Mouse (Mus musculus): Measurements from ENCODE around the gene Ehd1. TPM values are rescaled to one million over a fixed set of nuclear protein-coding genes. Genes with fewer than 3 reads are reported as not detected.

Ehd1 gene
- total and polyA plus RNA-seq, 3 experiments, result 65.9 to 105 TPM; not detected in 1

DNA sequence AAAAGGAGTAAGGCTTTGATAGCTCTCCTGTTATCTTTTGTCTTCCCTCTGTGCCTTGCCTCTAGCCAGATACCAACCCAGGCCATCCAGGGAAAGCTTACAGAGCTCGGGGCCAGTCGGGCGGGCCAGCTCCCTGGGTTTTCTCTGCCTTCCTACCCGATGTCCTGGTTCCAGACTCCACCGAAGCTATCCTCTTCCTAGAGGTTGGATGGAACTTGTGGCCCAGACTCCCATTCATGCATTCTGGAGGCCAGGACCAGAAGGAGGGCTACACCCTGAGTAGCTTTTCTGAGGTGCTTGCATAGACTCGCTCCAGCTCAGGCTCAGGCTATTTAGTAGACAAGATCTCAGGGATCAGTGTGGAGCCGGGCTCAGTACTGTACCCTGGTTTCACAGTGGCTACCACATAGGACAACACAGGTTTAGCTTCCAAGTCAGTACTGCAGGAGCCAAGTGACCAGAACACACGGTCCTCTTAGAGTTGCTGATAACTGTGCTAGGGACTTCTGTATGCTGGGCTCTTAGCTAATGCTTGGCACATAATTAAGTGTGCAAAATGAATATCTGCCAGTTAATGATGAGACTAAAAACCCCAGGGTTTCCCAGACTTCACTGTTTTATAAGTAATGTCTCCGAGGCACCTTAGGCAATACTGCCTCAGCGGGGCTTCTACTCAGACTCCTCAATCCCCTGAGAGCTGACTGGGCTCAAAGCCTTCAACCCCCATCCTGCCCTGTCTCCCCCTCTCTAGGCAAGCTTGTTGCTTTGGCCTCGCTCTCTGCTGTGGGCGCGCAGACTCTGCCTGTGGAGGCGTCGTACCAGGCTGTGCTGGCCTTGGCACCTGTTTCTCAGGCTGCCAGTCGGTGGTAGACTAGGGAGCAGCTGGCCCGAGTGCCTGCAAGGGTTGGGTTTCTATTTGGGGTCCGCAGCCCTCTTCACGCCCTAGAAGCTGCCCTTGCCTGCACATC lies 10.2 kb downstream of the Ehd1 start:
- Histone ChIP-seq H3K9ac (ENCODE audit: control insufficient read depth, low read depth, low read length, poor library complexity, severe bottlenecking) (no peak overlapping the region), H3K4me3 (ENCODE audit: control insufficient read depth in 1 of 2, insufficient read depth in 1 of 2, low read depth in 2 of 2, low read length in 2 of 2) (no peak overlapping the region), H3K36me3 (ENCODE audit: control insufficient read depth in 1 of 2, insufficient read depth in 2 of 2, low read length in 2 of 2) (peaks cover 17 to 34% of the 10 kb centered on the region in 2 experiments), H3K27ac (ENCODE audit: control insufficient read depth, low read depth, low read length) (peak overlapping the region; percentile 98; the same call in 1 of the 2 replicates), H3K27me3 (ENCODE audit: control insufficient read depth in 1 of 2, insufficient read depth in 2 of 2, low read length in 2 of 2) (no peaks in the 10 kb centered on the region), H3K4me1 (ENCODE audit: control insufficient read depth in 1 of 2, insufficient read depth in 2 of 2, low read length in 2 of 2) (peaks cover 27 to 35% of the 10 kb centered on the region in 2 experiments), H3K9me3 (replicated peaks; ENCODE audit: insufficient read depth, low read length) (no peaks in the 10 kb centered on the region), H3K79me2 (ENCODE audit: control insufficient read depth, insufficient read depth, low read length, poor library complexity) (peaks cover 4% of the 10 kb centered on the region)
- no peak for TF ChIP-seq GABPA (IDR thresholded peaks at IDR 0.05; ENCODE audit: low read depth, low read length)
- no peak for TF ChIP-seq UBTF (IDR thresholded peaks at IDR 0.05; ENCODE audit: borderline replicate concordance, insufficient read depth, low read depth, low read length)
- no peak for TF ChIP-seq ETS1 (IDR thresholded peaks at IDR 0.05; ENCODE audit: low read depth, low read length)
- TF ChIP-seq RAD21 (IDR thresholded peaks at IDR 0.05; ENCODE audit: low read depth, low read length), result no peak
- no peak for TF ChIP-seq USF1 (IDR thresholded peaks at IDR 0.05; ENCODE audit: low read depth, low read length)
- no peak for TF ChIP-seq ZC3H11A (IDR thresholded peaks at IDR 0.05; ENCODE audit: low read depth, low read length)
- TF ChIP-seq POLR2A (IDR thresholded peaks at IDR 0.05; ENCODE audit: control insufficient read depth in 1 of 2, insufficient read depth in 1 of 2, low read depth in 1 of 2, low read length in 2 of 2, poor library complexity in 1 of 2), result no peak
- TF ChIP-seq RCOR1 (IDR thresholded peaks at IDR 0.05; ENCODE audit: low read depth, low read length), result no peak
- no peak for TF ChIP-seq USF2 (IDR thresholded peaks at IDR 0.05; ENCODE audit: borderline replicate concordance in 1 of 2, insufficient read depth in 1 of 2, low read depth in 1 of 2, low read length in 2 of 2)
- no peak for TF ChIP-seq MYB (IDR thresholded peaks at IDR 0.05; ENCODE audit: low read depth, low read length)
- no peak for TF ChIP-seq SMC3 (IDR thresholded peaks at IDR 0.05; ENCODE audit: low read depth, low read length)
- TF ChIP-seq JUND (IDR thresholded peaks at IDR 0.05; ENCODE audit: low read depth, low read length), result no peak
- no peak for TF ChIP-seq MAFK (IDR thresholded peaks at IDR 0.05; ENCODE audit: borderline replicate concordance, low read depth, low read length)
- TF ChIP-seq TCF12 (IDR thresholded peaks at IDR 0.05; ENCODE audit: low read depth, low read length), result no peak
- no peak for TF ChIP-seq HCFC1 (IDR thresholded peaks at IDR 0.05; ENCODE audit: low read depth, low read length)
- DNase-seq (ENCODE audit: low read depth, low spot score), result no peak

GRCm38 (mm10) chr19:6288236-6288894 lies 11.8 kb downstream of the Ehd1 start:
- Histone ChIP-seq H3K9me3 (replicated peaks; ENCODE audit: insufficient read depth, low read length) (no peaks in the 10 kb centered on the region), H3K4me3 (ENCODE audit: control insufficient read depth in 1 of 2, insufficient read depth in 1 of 2, low read depth in 2 of 2, low read length in 2 of 2) (no peak overlapping the region), H3K79me2 (ENCODE audit: control insufficient read depth, insufficient read depth, low read length, poor library complexity) (peaks cover 4% of the 10 kb centered on the region), H3K27ac (ENCODE audit: control insufficient read depth, low read depth, low read length) (no peak overlapping the region), H3K36me3 (ENCODE audit: control insufficient read depth in 1 of 2, insufficient read depth in 2 of 2, low read length in 2 of 2) (peaks cover 7 to 27% of the 10 kb centered on the region in 2 experiments), H3K27me3 (ENCODE audit: control insufficient read depth in 1 of 2, insufficient read depth in 2 of 2, low read length in 2 of 2) (no peaks in the 10 kb centered on the region), H3K4me1 (ENCODE audit: control insufficient read depth in 1 of 2, insufficient read depth in 2 of 2, low read length in 2 of 2) (peaks cover 23 to 30% of the 10 kb centered on the region in 2 experiments), H3K9ac (ENCODE audit: control insufficient read depth, low read depth, low read length, poor library complexity, severe bottlenecking) (no peak overlapping the region)
- TF ChIP-seq USF1 (IDR thresholded peaks at IDR 0.05; ENCODE audit: low read depth, low read length) (no peak), TAL1 (IDR thresholded peaks at IDR 0.05; ENCODE audit: low read length) (no peak), POLR2A (IDR thresholded peaks at IDR 0.05; ENCODE audit: control insufficient read depth in 1 of 2, insufficient read depth in 1 of 2, low read depth in 1 of 2, low read length in 2 of 2, poor library complexity in 1 of 2) (no peak), RCOR1 (IDR thresholded peaks at IDR 0.05; ENCODE audit: low read depth, low read length) (no peak), MYC (IDR thresholded peaks at IDR 0.05; ENCODE audit: low read depth, low read length) (no peak), MAFK (IDR thresholded peaks at IDR 0.05; ENCODE audit: borderline replicate concordance, low read depth, low read length) (no peak), SMC3 (IDR thresholded peaks at IDR 0.05; ENCODE audit: low read depth, low read length) (no peak), MXI1 (IDR thresholded peaks at IDR 0.05; ENCODE audit: low read depth, low read length) (no peak), ELF1 (IDR thresholded peaks at IDR 0.05; ENCODE audit: low read depth, low read length) (no peak)
- DNase-seq (ENCODE audit: low read depth, low spot score), result no peak
